In genomic region chr13:83573855-83574583, GRCm38 (mm10) we compare ENCODE assay signal across 17 mouse cellular contexts.
A peak's percentile ranks its signal among the peaks of the same experiment; 100 is the strongest.
DNase-seq lines count a peak whose midpoint lies in the region; ATAC-seq and TF ChIP-seq lines count a peak whose summit lies in the region.
"Had no signal": no experiment of that assay in that cellular context is flagged by ENCODE, and none has a peak within 500 bp of the region (broad histone marks: within the 10 kb centered on the region; RNA-seq: fewer than 3 reads in every experiment).

No protein-coding gene starts in this region.

- peaks cover 88% of the 10 kb centered on the region for H3K79me2 ChIP-seq in macrophage (ENCODE audit: inconsistent target)

- WGBS in embryonic facial prominence, embryonic 14.5 days, result 54% methylated on average over 8 of the region's 8 CpGs
- WGBS in embryonic facial prominence, embryonic 10.5 days, result 71% methylated on average over 8 of the region's 8 CpGs
- 19% methylated on average over 8 of the region's 8 CpGs for WGBS in macrophage (ENCODE audit: missing documents)

- DNase-seq in embryonic facial prominence, embryonic 14.5 days (ENCODE audit: low spot score), result peak; percentile 40
- DNase-seq in embryonic facial prominence, embryonic 10.5 days (ENCODE audit: low spot score), result no peak
- DNase-seq in left cerebral cortex, adult 2 months (ENCODE audit: extremely low spot score in 1 of 2, low spot score in 2 of 2), result no peak
- DNase-seq in left cerebral cortex, postnatal 36 days (ENCODE audit: low spot score in 2 of 2), result no peak
- no peak for DNase-seq in layer of hippocampus, adult 8-10 months (ENCODE audit: low spot score in 2 of 2)
- DNase-seq in urinary bladder, postnatal 10 days (ENCODE audit: low spot score), result no peak
- DNase-seq: cerebellum, postnatal 36 days; gastrocnemius, postnatal 10 days had no signal

- no peak for TF ChIP-seq CTCF in left cerebral cortex, adult 2 months (IDR thresholded peaks at IDR 0.05)

- intact Hi-C loops in left cerebral cortex, adult 2 months (cut with DNase I), result loop anchor here (5.0 kb wide), 1 partner anchor 47 kb away; no protein-coding TSS in a partner anchor
- intact Hi-C loops in left cerebral cortex, postnatal 36 days (cut with DNase I), result loop anchor here (5.0 kb wide), 1 partner anchor 42 kb away; no protein-coding TSS in a partner anchor

- H3K36me3 ChIP-seq in embryonic facial prominence, embryonic 14.5 days (ENCODE audit: control insufficient read depth, insufficient read depth, low read length), result 0 out of 2 replicates have a peak, but pooled peaks cover 6% of the 10 kb centered on the region
- no peaks in the 10 kb centered on the region for H3K36me3 ChIP-seq in embryonic facial prominence, embryonic 10.5 days (replicated peaks)
- H3K36me3 ChIP-seq in macrophage (ENCODE audit: inconsistent target), result no peaks in the 10 kb centered on the region
- H3K36me3 ChIP-seq: G1E; limb, embryonic 12.5 days; midbrain, embryonic 10.5 days; neural tube, embryonic 13.5 days had no signal

- peaks cover 19% of the 10 kb centered on the region for H3K4me1 ChIP-seq in embryonic facial prominence, embryonic 14.5 days (ENCODE audit: control insufficient read depth, insufficient read depth, low read length)
- peaks cover 25% of the 10 kb centered on the region for H3K4me1 ChIP-seq in embryonic facial prominence, embryonic 10.5 days
- peaks cover 11% of the 10 kb centered on the region for H3K4me1 ChIP-seq in brown adipose tissue, adult 24 weeks (ENCODE audit: control insufficient read depth, insufficient read depth, insufficient read length, low read length)

- no peak overlapping the region for H3K9ac ChIP-seq in embryonic facial prominence, embryonic 14.5 days (ENCODE audit: low read depth, low read length)
- H3K9ac ChIP-seq: limb, embryonic 12.5 days; neural tube, embryonic 13.5 days had no signal

- H3K9me3 ChIP-seq in embryonic facial prominence, embryonic 14.5 days (ENCODE audit: control insufficient read depth, low read length), result no peaks in the 10 kb centered on the region
- H3K9me3 ChIP-seq in embryonic facial prominence, embryonic 10.5 days, result no peaks in the 10 kb centered on the region
- H3K9me3 ChIP-seq: G1E; limb, embryonic 12.5 days; midbrain, embryonic 10.5 days; neural tube, embryonic 13.5 days had no signal

- no peak overlapping the region for H3K27ac ChIP-seq in embryonic facial prominence, embryonic 14.5 days (replicated peaks; ENCODE audit: low read depth, low read length)
- H3K27ac ChIP-seq in embryonic facial prominence, embryonic 10.5 days (replicated peaks), result no peak overlapping the region
- H3K27ac ChIP-seq in left cerebral cortex, adult 2 months, result peak overlapping the region; percentile 80
- H3K27ac ChIP-seq in brown adipose tissue, adult 24 weeks (replicated peaks; ENCODE audit: low read depth, low read length), result peak overlapping the region; percentile 94
- H3K27ac ChIP-seq in macrophage, result peak overlapping the region; percentile 91
- H3K27ac ChIP-seq: limb, embryonic 12.5 days; midbrain, embryonic 10.5 days; neural tube, embryonic 13.5 days had no signal

- H3K4me2 ChIP-seq in embryonic facial prominence, embryonic 14.5 days (ENCODE audit: low read depth, low read length), result no peak overlapping the region
- H3K4me2 ChIP-seq: limb, embryonic 12.5 days; neural tube, embryonic 13.5 days had no signal

- H3K4me3 ChIP-seq in embryonic facial prominence, embryonic 14.5 days (ENCODE audit: low read depth, low read length), result no peak overlapping the region
- no peak overlapping the region for H3K4me3 ChIP-seq in embryonic facial prominence, embryonic 10.5 days
- H3K4me3 ChIP-seq in left cerebral cortex, adult 2 months, result peak overlapping the region; percentile 13; the same call in 1 of the 2 replicates
- H3K4me3 ChIP-seq in brown adipose tissue, adult 24 weeks (ENCODE audit: insufficient read depth, low read depth, low read length), result 0 out of 2 replicates have a peak overlapping the region, but pooled peaks have one; percentile 12
- H3K4me3 ChIP-seq in macrophage (ENCODE audit: inconsistent target), result no peak overlapping the region
- H3K4me3 ChIP-seq: erythroblast, embryonic 14.5 days; limb, embryonic 12.5 days; midbrain, embryonic 10.5 days; neural tube, embryonic 13.5 days had no signal

- H3K27me3 ChIP-seq in embryonic facial prominence, embryonic 14.5 days (replicated peaks; ENCODE audit: control insufficient read depth, insufficient read depth, low read length), result no peaks in the 10 kb centered on the region
- no peaks in the 10 kb centered on the region for H3K27me3 ChIP-seq in embryonic facial prominence, embryonic 10.5 days (replicated peaks; ENCODE audit: low read depth, poor library complexity, severe bottlenecking)
- H3K27me3 ChIP-seq: limb, embryonic 12.5 days had no signal

- ATAC-seq in embryonic facial prominence, embryonic 14.5 days (ENCODE audit: low read depth), result peak; percentile 67; the same call in 1 of the 2 replicates
- ATAC-seq: activated CD4-positive, CD25-positive, alpha-beta regulatory T cell, adult 4 months; inflammation-experienced regulatory T-cells, adult 6 months had no signal

Comparison
In these comparisons a context has a peak if more than half of its experiments do, and no peak if none do; other contexts are left out.
1. H3K27ac ChIP-seq: peak in left cerebral cortex, adult 2 months (single experiment), brown adipose tissue, adult 24 weeks (single experiment) and macrophage (single experiment); none in embryonic facial prominence, embryonic 14.5 days (single experiment) and embryonic facial prominence, embryonic 10.5 days (single experiment).
2. H3K4me3 ChIP-seq: peak in left cerebral cortex, adult 2 months (single experiment) and brown adipose tissue, adult 24 weeks (single experiment); none in embryonic facial prominence, embryonic 14.5 days (single experiment), embryonic facial prominence, embryonic 10.5 days (single experiment) and macrophage (single experiment).